9 mouse cellular contexts compared by ENCODE assay signal in genomic region chr7:129663781-129664505, GRCm38 (mm10).
DNase-seq lines count a peak whose midpoint lies in the region; ATAC-seq lines count a peak whose summit lies in the region.
"Had no signal": no experiment of that assay in that cellular context is flagged by ENCODE, and none has a peak within 500 bp of the region (broad histone marks: within the 10 kb centered on the region; RNA-seq: fewer than 3 reads in every experiment).

No protein-coding gene starts in this region.

- H3K4me2 ChIP-seq in intestine, embryonic 14.5 days (ENCODE audit: low read length) = no peak overlapping the region
- H3K4me2 ChIP-seq in lung, embryonic 16.5 days (ENCODE audit: low read depth, low read length) = no peak overlapping the region

- no peak overlapping the region for H3K4me3 ChIP-seq in intestine, embryonic 14.5 days (ENCODE audit: low read depth, low read length)
- no peak overlapping the region for H3K4me3 ChIP-seq in lung, embryonic 16.5 days (ENCODE audit: low read length)
- H3K4me3 ChIP-seq: erythroblast, embryonic 14.5 days had no signal

- no peak overlapping the region for H3K9ac ChIP-seq in intestine, embryonic 14.5 days (ENCODE audit: low read length)
- peak overlapping the region; percentile 16 for H3K9ac ChIP-seq in lung, embryonic 16.5 days (ENCODE audit: low read length)

- no peaks in the 10 kb centered on the region for H3K27me3 ChIP-seq in intestine, embryonic 14.5 days (replicated peaks; ENCODE audit: control insufficient read depth, insufficient read depth, low read length)
- no peaks in the 10 kb centered on the region for H3K27me3 ChIP-seq in lung, embryonic 16.5 days (ENCODE audit: control insufficient read depth, insufficient read depth, low read depth, low read length)

- no peaks in the 10 kb centered on the region for H3K9me3 ChIP-seq in intestine, embryonic 14.5 days (ENCODE audit: control insufficient read depth, low read length)
- no peaks in the 10 kb centered on the region for H3K9me3 ChIP-seq in lung, embryonic 16.5 days (ENCODE audit: control insufficient read depth, low read length)

- peaks cover 24% of the 10 kb centered on the region for H3K4me1 ChIP-seq in intestine, embryonic 14.5 days (replicated peaks; ENCODE audit: control insufficient read depth, insufficient read depth, low read length)
- peaks cover 33% of the 10 kb centered on the region; the same call in 1 of the 2 replicates for H3K4me1 ChIP-seq in lung, embryonic 16.5 days (replicated peaks; ENCODE audit: control insufficient read depth, insufficient read depth, low read length)

- ATAC-seq in intestine, embryonic 14.5 days (replicated peaks; ENCODE audit: low FRiP score, low TSS enrichment, low read depth) = peak; percentile 89
- ATAC-seq in lung, embryonic 16.5 days (ENCODE audit: low read depth) = peak; percentile 72

- WGBS in intestine, embryonic 14.5 days = 24% methylated on average over 12 of the region's 12 CpGs
- 31% methylated on average over 11 of the region's 12 CpGs for WGBS in lung, embryonic 16.5 days

- DNase-seq in adrenal gland, adult (ENCODE audit: inconsistent age in 2 of 2, low spot score in 1 of 2) = peak; percentile 45 to 73
- DNase-seq in adrenal gland, postnatal 4 days (ENCODE audit: low spot score in 2 of 2) = no peak
- peak; percentile 44 for DNase-seq in 3134 (ENCODE audit: extremely low read depth, insufficient read length, low spot score)
- peak; percentile 75 for DNase-seq in intestine, embryonic 14.5 days (ENCODE audit: low spot score)
- no peak for DNase-seq in thymus, postnatal 36 days
- no peak for DNase-seq in right cerebral cortex, postnatal 25 days
- no peak for DNase-seq in layer of hippocampus, adult 8-10 months (ENCODE audit: low spot score in 2 of 2)

- H3K27ac ChIP-seq in intestine, embryonic 14.5 days (ENCODE audit: low read depth) = peak overlapping the region; percentile 51; the same call in 1 of the 2 replicates
- peak overlapping the region; percentile 73 for H3K27ac ChIP-seq in lung, embryonic 16.5 days (ENCODE audit: low read length)

- no peaks in the 10 kb centered on the region for H3K36me3 ChIP-seq in intestine, embryonic 14.5 days (ENCODE audit: control insufficient read depth, insufficient read depth, low read length)
- no peaks in the 10 kb centered on the region for H3K36me3 ChIP-seq in lung, embryonic 16.5 days (ENCODE audit: control insufficient read depth, insufficient read depth, low read length)

Comparison
In these comparisons a context has a peak if more than half of its experiments do, and no peak if none do; other contexts are left out.
1. DNase-seq: peak in adrenal gland, adult (2 of 2), 3134 (single experiment) and intestine, embryonic 14.5 days (single experiment); none in adrenal gland, postnatal 4 days (0 of 2), thymus, postnatal 36 days (0 of 2), right cerebral cortex, postnatal 25 days (single experiment) and layer of hippocampus, adult 8-10 months (0 of 2).